Mouse (Mus musculus) heart, embryonic 12.5 days (tissue): ENCODE results near the gene Pnkd. TPM values are rescaled to one million over a fixed set of nuclear protein-coding genes. Genes with fewer than 3 reads are reported as not detected.

Experiments used
- ATAC-seq: fragments of 200-750 bp; cut with Nextera tagmentation; 2 replicates; pipeline ENCODE4 v1.8.0; 2017; ENCODE audit warnings: moderate TSS enrichment, moderate library complexity; ENCODE audit not compliant: insufficient number of reproducible peaks, low FRiP score
- H3K27ac ChIP-seq: fragments of 300-500 bp; sonication (generic); 2 replicates; pipeline ENCODE4 v1.5.1; 2016; ENCODE audit warnings: mild to moderate bottlenecking, moderate library complexity; ENCODE audit not compliant: poor library complexity, severe bottlenecking
- H3K27me3 ChIP-seq: fragments of 300-500 bp; sonication (generic); replicated peaks from 2 replicates; pipeline ENCODE4 v1.6.1; 2016; ENCODE audit warnings: mild to moderate bottlenecking, moderate library complexity
- H3K36me3 ChIP-seq: fragments of 300-500 bp; sonication (generic); 2 replicates; pipeline ENCODE4 v1.6.1; 2016; ENCODE audit warnings: mild to moderate bottlenecking, moderate library complexity
- H3K4me1 ChIP-seq: fragments of 300-500 bp; sonication (generic); replicated peaks from 2 replicates; pipeline ENCODE4 v1.6.1; 2016; ENCODE audit warnings: mild to moderate bottlenecking
- H3K4me2 ChIP-seq: fragments of 300-500 bp; sonication (generic); 2 replicates; pipeline ENCODE4 v1.6.1; 2016; ENCODE audit warnings: mild to moderate bottlenecking, moderate library complexity
- H3K4me3 ChIP-seq: fragments of 300-500 bp; sonication (generic); 2 replicates; pipeline ENCODE4 v1.5.1; 2016; ENCODE audit warnings: mild to moderate bottlenecking
- H3K9ac ChIP-seq: fragments of 300-500 bp; sonication (generic); 2 replicates; pipeline ENCODE4 v1.6.1; 2016; ENCODE audit warnings: mild to moderate bottlenecking, moderate library complexity
- H3K9me3 ChIP-seq: fragments of 300-500 bp; sonication (generic); replicated peaks from 2 replicates; pipeline ENCODE4 v1.6.1; 2016; ENCODE audit warnings: mild to moderate bottlenecking, moderate library complexity
- WGBS: fragments of 180-500 bp; shearing (Covaris S2); methylation state at CpG from one replicate; pipeline ENCODE4 v1.1.7; 2016; 5-methylcytosine and 5-hydroxymethylcytosine counted together
- polyA plus RNA-seq: library from polyadenylated mRNA; unstranded; fragments of >200 nt; fragmentation: Nextera tagmentation; extraction: Ambion mirVana; gene quantifications from 2 replicates; pipeline ENCODE4 v1.2.1, GENCODE M21; 2016

The Pnkd gene
- polyA plus RNA-seq, 1 experiment from 2014 or later: 215 TPM

DNA sequence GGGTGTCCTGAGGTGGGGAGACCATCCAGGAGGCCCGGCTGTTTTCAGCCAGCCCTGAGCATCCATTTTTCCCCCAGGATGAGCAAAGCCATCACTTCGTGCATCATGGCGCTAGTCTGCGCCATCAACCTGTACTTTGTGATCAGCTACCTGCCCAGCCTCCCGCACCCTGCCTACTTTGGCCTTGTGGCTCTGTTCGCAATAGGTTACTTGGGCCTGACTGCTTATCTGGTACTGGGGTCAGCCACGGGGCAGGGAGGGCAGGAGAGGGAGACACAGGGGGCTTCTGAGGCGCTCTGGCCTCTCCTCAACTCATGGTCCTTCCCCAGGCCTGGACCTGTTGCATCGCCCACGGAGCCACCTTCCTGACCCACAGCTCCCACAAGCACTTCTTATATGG lies 100.3 kb downstream of the Pnkd start:
- ATAC-seq: no peak
- WGBS: 84% methylated on average over 10 of the region's 10 CpGs
- Histone ChIP-seq H3K27me3 (no peaks in the 10 kb centered on the region), H3K4me1 (peaks cover 21% of the 10 kb centered on the region), H3K9ac (no peak overlapping the region), H3K9me3 (no peaks in the 10 kb centered on the region), H3K36me3 (no peaks in the 10 kb centered on the region), H3K4me3 (no peak overlapping the region), H3K27ac (no peak overlapping the region), H3K4me2 (no peak overlapping the region)

DNA sequence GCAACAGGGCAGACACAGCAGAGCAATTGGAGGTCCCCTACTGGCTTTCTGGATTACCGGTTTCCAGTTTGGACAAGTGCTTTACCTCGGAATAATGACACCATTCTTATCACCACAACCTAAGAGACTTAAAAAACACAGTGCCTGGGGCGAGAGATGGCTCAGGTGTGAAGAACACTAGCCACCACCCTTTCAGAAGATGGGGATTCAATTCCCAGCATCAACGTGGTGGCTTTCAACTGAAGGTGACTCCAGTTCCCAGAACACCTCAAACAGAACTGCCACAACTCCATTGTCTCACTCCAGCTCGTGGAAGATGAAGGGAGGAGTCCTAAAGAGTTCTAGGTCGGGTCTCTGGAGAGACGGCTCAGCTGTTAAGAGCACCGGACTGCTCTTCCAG lies 100.8 kb downstream of the Pnkd start:
- 73% methylated on average over 8 of the region's 8 CpGs for WGBS

DNA sequence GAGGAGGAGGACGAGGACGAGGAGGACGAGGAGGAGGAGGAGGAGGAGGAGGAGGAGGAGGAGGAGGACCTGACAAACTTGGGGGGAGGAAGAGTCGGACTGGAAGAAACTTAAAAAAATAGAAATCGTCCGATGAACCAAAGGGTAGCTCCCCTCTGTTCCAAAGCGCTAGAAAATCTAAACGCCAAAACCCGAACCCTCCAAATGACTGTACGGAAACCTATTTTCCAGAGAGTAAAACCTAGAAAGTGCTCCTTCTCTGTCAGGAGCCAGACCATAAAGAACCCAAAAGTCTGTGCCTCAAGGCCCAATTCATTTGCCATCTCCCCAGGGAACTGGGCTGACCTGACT lies 101.6 kb downstream of the Pnkd start:
- Histone ChIP-seq H3K27ac (peak overlapping the region; percentile 97), H3K4me1 (peaks cover 30% of the 10 kb centered on the region), H3K9ac (peak overlapping the region; percentile 76), H3K4me3 (peak overlapping the region; percentile 54), H3K27me3 (no peaks in the 10 kb centered on the region), H3K4me2 (peak overlapping the region; percentile 72), H3K36me3 (no peaks in the 10 kb centered on the region), H3K9me3 (no peaks in the 10 kb centered on the region)
- no peak for ATAC-seq
- 46% methylated on average over 7 of the region's 10 CpGs for WGBS

More for the DNA sequence above, 100.8 kb downstream of the Pnkd start:
- H3K4me2 ChIP-seq: no peak overlapping the region
- H3K9ac ChIP-seq: no peak overlapping the region
- H3K27ac ChIP-seq: no peak overlapping the region
- H3K9me3 ChIP-seq: no peaks in the 10 kb centered on the region
- no peaks in the 10 kb centered on the region for H3K27me3 ChIP-seq
- no peak overlapping the region for H3K4me3 ChIP-seq
- peaks cover 25% of the 10 kb centered on the region for H3K4me1 ChIP-seq
- ATAC-seq: no peak
- H3K36me3 ChIP-seq: no peaks in the 10 kb centered on the region

DNA sequence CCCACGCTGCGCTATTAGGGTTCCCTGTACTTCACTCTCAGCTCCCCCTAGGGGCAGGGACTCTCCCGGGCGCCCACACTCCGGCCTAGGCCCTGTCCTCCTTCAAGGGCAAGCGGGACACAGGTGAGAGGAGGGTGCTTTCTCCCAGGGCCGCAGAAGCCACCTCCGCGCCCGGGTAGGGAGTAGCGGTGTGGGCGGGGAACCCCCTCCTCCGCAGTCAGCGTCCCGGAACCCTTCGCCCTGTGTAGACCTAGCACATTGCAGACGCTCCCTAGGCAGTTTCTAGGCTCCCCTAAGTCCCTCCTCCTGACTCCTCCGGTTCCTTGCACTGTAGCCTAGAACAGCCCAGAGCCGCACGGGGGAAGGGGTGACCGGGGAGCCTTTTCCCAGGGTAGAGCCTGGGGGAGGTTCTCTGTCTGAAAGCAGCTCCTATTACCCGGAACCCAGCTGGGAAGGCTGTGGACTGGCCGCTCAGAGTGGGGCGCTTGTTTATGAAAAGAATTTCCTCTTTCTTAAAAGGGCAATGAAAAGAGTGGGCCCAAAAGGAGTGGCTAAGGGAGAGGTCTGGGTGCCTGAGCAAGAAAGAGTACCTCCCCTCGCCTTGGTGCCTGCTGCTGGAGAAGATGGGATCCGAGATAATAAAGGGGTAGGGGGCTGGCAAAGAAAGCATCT lies 102.1 kb downstream of the Pnkd start:
- Histone ChIP-seq H3K4me2 (peak overlapping the region; percentile 72), H3K27me3 (no peaks in the 10 kb centered on the region), H3K9ac (peak overlapping the region; percentile 76), H3K27ac (peak overlapping the region; percentile 97), H3K4me1 (peaks cover 30% of the 10 kb centered on the region), H3K9me3 (no peaks in the 10 kb centered on the region), H3K36me3 (no peaks in the 10 kb centered on the region), H3K4me3 (peak overlapping the region; percentile 54)
- WGBS: under 1% methylated on average over 26 of the region's 26 CpGs
- ATAC-seq: peak; percentile 86

DNA sequence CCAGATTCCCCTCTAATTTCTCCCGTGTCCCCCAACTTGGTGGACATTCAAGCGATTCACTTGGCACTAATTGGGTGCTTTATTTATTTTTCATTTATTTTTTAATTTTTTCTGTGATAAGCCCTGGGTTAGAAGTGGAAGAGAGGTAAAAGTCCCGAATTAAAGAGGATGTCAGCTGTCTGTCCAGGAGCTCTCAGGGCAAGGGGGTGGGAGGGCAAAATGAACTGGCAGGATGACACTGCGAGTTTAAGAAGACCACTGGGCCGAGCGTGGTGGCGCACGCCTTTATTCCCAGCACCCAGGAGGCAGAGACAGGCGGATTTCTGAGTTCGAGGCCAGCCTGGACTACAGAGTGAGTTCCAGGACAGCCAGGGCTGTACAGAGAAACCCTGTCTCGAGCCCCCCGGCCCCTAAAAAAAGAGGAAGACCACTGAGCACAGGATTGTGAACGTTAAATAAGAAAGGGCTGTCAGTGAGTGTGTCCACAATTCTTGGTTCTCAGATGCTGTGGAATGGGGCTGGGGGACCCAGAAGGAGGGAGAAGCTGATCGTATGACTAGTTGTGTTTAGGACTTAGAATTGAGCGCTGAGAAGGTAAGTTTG lies 102.8 kb downstream of the Pnkd start:
- Histone ChIP-seq H3K4me1 (peaks cover 30% of the 10 kb centered on the region), H3K27ac (peak overlapping the region; percentile 97), H3K9me3 (no peaks in the 10 kb centered on the region), H3K4me2 (peak overlapping the region; percentile 72), H3K27me3 (no peaks in the 10 kb centered on the region), H3K4me3 (peak overlapping the region; percentile 54), H3K36me3 (no peaks in the 10 kb centered on the region), H3K9ac (peak overlapping the region; percentile 76)
- no peak for ATAC-seq
- WGBS: 54% methylated on average over 15 of the region's 15 CpGs

DNA sequence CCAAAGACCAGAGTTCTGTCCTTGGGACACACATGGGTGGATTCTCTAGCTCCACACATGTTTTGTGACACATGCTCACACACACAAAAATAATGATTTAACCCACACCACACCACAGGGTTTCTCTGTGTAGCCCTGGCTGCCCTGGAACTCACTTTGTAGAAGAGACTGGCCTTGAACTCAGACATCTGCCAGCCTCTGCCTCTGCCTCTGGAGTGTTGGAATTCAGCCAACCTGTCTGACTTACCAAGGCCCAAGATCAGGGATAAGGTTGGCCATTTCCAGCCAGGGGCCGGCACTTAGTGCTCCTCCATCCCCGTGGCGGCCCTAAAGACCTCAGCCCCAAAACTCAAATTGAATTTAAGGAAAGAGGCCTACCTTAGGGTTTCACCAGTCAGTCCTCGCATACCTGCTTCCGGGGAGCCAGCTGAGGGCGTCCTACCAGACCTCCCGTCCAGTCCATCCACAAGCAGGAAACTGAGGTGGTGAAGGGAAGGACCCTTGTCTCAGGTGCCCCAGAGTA lies 103.7 kb downstream of the Pnkd start:
- H3K4me3 ChIP-seq: no peak overlapping the region
- H3K4me2 ChIP-seq: no peak overlapping the region
- no peaks in the 10 kb centered on the region for H3K9me3 ChIP-seq
- no peak overlapping the region for H3K9ac ChIP-seq
- no peak for ATAC-seq
- H3K27me3 ChIP-seq: no peaks in the 10 kb centered on the region
- no peak overlapping the region for H3K27ac ChIP-seq
- H3K4me1 ChIP-seq: peaks cover 39% of the 10 kb centered on the region
- H3K36me3 ChIP-seq: peaks cover 2% of the 10 kb centered on the region
- WGBS: 82% methylated on average over 7 of the region's 7 CpGs

DNA sequence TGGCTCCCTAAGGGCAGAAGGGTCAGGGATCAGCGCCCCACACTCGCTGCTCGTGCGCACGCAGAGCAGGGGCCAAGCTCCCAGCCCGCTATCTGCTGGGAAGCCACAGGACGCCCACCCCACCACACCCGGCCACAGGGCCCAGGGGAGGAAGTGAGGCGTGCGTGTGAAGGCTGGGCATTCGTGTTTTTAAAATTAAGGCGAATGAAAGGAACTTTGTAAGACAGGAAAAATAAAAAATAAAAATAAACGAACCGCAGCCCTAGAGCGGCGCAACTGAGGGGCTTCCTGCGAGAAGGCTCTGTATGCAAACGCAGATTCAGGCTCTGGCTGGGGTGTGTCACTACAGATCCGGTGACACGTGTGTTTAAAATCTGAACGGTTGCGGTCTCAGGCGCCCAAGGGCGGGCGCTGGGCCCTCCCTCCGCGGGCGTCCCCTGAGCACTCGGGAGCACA lies 105.1 kb downstream of the Pnkd start:
- Histone ChIP-seq H3K4me2 (peak overlapping the region; percentile 99), H3K4me3 (peak overlapping the region; percentile 98), H3K4me1 (peaks cover 48% of the 10 kb centered on the region), H3K9ac (peak overlapping the region; percentile 50), H3K27ac (peak overlapping the region; percentile 100), H3K36me3 (peaks cover 16% of the 10 kb centered on the region), H3K27me3 (no peaks in the 10 kb centered on the region), H3K9me3 (no peaks in the 10 kb centered on the region)
- 2% methylated on average over 29 of the region's 29 CpGs for WGBS
- no peak for ATAC-seq

DNA sequence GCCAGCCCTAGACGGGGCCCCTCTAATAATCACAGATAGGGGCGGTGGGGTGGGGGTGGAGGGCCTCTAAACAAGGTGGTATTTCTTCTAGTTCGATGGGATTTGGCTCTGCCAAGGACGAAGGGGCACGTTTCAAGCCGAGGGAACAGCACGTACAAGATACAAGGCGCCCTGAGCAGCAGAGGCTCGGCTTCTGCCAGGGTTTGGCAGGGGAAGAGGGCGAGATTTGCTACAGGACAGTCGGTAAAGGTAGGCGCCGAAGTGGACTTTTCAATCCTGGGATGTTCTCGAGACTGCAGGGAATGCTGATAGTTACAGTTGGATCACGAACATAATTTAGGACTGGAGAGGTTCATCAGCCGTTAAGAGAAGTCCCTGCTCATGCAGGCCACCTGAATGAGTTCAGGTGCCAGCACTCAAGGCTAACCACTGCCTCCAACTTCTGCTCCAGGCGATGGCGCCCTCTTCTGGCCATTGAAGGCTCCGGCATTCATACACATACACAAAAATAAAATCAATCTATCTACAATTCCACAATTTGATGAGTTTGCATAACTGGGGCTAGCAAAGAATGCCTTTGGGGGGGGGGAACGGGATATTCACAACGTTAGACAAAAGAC lies 105.7 kb downstream of the Pnkd start:
- peak overlapping the region; percentile 100 for H3K27ac ChIP-seq
- ATAC-seq: no peak
- peaks cover 48% of the 10 kb centered on the region for H3K4me1 ChIP-seq
- peak overlapping the region; percentile 99 for H3K4me2 ChIP-seq
- H3K9me3 ChIP-seq: no peaks in the 10 kb centered on the region
- 5% methylated on average over 21 of the region's 21 CpGs for WGBS
- H3K4me3 ChIP-seq: peak overlapping the region; percentile 98
- peak overlapping the region; percentile 50 for H3K9ac ChIP-seq
- H3K36me3 ChIP-seq: peaks cover 22% of the 10 kb centered on the region
- H3K27me3 ChIP-seq: no peaks in the 10 kb centered on the region

DNA sequence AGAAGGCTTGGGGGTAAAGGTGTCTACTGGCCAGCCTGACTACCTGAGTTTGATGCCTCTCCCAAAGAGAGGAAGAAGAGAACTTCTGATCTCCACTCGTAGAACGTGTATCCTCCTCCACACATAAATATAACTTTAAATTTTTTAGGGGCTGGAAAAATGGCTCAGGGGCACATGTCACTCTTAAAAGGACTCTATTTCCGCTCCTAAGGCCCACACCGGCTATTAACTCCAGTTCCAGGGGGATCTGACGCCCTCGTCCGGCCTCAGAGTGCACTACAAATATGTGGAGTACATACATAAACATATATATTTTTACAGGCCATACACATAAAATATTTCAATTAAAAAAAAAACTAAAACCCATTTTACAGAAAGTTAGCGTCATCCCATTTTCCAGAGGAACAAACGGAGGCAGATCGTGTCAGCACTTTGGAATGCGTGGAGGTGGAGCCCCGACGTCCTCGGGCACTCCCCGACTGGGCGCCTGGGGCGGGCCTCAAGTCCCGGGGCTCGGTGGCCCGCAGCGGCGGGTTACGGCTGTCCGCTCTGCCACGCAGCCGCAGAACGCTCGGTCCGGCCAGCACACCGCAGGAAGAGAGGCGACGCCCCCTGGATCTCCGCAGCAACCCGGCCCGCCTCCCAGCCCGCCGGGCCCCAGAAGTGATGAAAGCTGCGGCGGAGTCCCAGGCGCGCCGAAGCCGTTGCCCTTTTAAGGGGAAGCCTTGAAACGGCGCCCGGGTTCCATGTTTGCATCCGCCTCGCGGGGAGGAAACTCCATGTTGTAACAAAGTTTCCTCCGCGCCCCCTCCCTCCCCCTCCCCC lies 106.4 kb downstream of the Pnkd start, which contains the start of gene Ctdsp1:
TSS of gene Ctdsp1 (plus strand) at position 586 of the 825 bp plus-strand sequence.
- Histone ChIP-seq H3K4me2 (peak within 1 kb of the TSS; percentile 99), H3K9me3 (no peaks in the 10 kb centered on the region), H3K27ac (peak within 1 kb of the TSS; percentile 100), H3K4me1 (peaks cover 48% of the 10 kb centered on the region), H3K36me3 (peaks cover 26% of the 10 kb centered on the region), H3K9ac (peak within 1 kb of the TSS; percentile 100), H3K4me3 (peak within 1 kb of the TSS; percentile 98), H3K27me3 (no peaks in the 10 kb centered on the region)
- peak; percentile 76 for ATAC-seq
- 4% methylated on average over 49 of the region's 51 CpGs for WGBS

DNA sequence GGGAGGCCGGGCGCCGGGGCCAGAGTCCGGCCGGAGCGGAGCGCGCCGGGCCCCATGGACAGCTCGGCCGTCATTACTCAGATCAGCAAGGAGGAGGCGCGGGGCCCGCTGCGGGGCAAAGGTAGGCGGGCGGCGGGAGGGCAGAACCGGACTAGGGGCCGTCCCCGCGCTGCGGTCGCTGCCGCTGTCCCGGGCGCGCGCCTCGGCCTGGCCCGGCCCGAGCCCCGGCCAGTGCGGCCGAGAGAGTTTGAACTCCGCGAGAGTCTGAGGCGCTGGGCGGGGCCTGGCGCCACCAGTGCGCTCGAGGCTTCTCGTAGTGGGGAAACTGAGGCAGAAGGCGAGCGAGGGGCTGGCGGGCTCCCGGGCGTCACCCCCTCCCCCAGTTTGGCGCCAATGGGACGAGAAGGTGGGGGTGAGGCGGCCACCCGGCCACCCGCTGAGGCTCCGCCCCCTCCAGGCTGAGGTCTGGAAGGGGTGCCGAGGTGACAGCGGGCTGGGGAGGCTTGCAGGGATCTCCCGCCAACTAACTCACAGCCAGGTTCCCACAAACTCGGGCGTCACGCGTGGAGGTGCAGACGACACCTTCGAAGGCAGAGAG lies 107.2 kb downstream of the Pnkd start:
- Histone ChIP-seq H3K9me3 (no peaks in the 10 kb centered on the region), H3K4me2 (peak overlapping the region; percentile 99), H3K4me1 (peaks cover 54% of the 10 kb centered on the region), H3K36me3 (peaks cover 26% of the 10 kb centered on the region), H3K27ac (peak overlapping the region; percentile 100), H3K9ac (peak overlapping the region; percentile 100), H3K4me3 (peak overlapping the region; percentile 98), H3K27me3 (no peaks in the 10 kb centered on the region)
- ATAC-seq: peak; percentile 63
- under 1% methylated on average over 53 of the region's 63 CpGs for WGBS
